Mouse (Mus musculus): ENCODE results near the gene Col5a3. TPM values are rescaled to one million over a fixed set of nuclear protein-coding genes. Genes with fewer than 3 reads are reported as not detected.

Col5a3 gene
- total and polyA plus RNA-seq, 2 experiments from 2014 or later: 0.40 to 3.7 TPM

DNA sequence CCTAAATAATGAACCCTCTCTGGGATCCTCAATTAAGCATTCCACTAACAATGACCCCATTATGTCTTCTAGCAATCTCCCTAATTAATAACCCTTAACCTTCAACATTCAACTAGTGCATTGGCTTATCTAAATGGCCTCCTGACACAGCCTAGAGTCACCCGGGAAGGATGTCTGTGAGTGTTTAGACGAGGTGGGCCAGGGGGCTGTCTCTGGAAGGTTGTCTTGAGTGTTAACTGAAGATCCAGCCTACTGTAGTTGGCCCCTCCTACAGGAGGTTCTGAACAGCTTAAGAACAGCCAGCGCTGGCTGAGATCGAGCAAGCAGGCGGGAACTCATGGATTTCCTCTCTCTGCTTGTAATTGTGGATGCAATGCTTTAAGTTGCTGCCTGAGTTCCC lies 9.2 kb downstream of the Col5a3 start:
- H3K27ac ChIP-seq (ENCODE audit: low read depth, low read length): no peak overlapping the region

GRCm38 (mm10) chr9:20805159-20805495 lies 9.7 kb downstream of the Col5a3 start:
- H3K36me3 ChIP-seq (ENCODE audit: insufficient read depth): no peaks in the 10 kb centered on the region
- 77% methylated on average over 3 of the region's 3 CpGs for WGBS
- DNase-seq (no peak), ATAC-seq (no peak)
- H3K4me2 ChIP-seq (ENCODE audit: low read depth): no peak overlapping the region
- H3K4me3 ChIP-seq (ENCODE audit: low read depth, low read length): no peak overlapping the region
- H3K4me1 ChIP-seq (ENCODE audit: insufficient read depth): no peaks in the 10 kb centered on the region
- H3K9me3 ChIP-seq (ENCODE audit: low read length): no peaks in the 10 kb centered on the region
- no peak overlapping the region for H3K9ac ChIP-seq
- no peaks in the 10 kb centered on the region for H3K27me3 ChIP-seq (ENCODE audit: insufficient read depth, low read length)
- H3K27ac ChIP-seq (ENCODE audit: low read depth, low read length): no peak overlapping the region
- TF ChIP-seq CTCF (IDR thresholded peaks at IDR 0.05; ENCODE audit: low read depth): no peak

More for the DNA sequence above, 9.2 kb downstream of the Col5a3 start:
- H3K9me3 ChIP-seq (ENCODE audit: low read length): no peaks in the 10 kb centered on the region
- TF ChIP-seq CTCF (IDR thresholded peaks at IDR 0.05; ENCODE audit: low read depth): no peak
- H3K4me2 ChIP-seq (ENCODE audit: low read depth): no peak overlapping the region
- ATAC-seq (no peak), DNase-seq (no peak)
- no peaks in the 10 kb centered on the region for H3K36me3 ChIP-seq (ENCODE audit: insufficient read depth)
- H3K9ac ChIP-seq: no peak overlapping the region
- WGBS: 27% methylated on average over 5 of the region's 5 CpGs
- H3K27me3 ChIP-seq (ENCODE audit: insufficient read depth, low read length): no peaks in the 10 kb centered on the region
- H3K4me3 ChIP-seq (ENCODE audit: low read depth, low read length): no peak overlapping the region
- H3K4me1 ChIP-seq (ENCODE audit: insufficient read depth): no peaks in the 10 kb centered on the region

DNA sequence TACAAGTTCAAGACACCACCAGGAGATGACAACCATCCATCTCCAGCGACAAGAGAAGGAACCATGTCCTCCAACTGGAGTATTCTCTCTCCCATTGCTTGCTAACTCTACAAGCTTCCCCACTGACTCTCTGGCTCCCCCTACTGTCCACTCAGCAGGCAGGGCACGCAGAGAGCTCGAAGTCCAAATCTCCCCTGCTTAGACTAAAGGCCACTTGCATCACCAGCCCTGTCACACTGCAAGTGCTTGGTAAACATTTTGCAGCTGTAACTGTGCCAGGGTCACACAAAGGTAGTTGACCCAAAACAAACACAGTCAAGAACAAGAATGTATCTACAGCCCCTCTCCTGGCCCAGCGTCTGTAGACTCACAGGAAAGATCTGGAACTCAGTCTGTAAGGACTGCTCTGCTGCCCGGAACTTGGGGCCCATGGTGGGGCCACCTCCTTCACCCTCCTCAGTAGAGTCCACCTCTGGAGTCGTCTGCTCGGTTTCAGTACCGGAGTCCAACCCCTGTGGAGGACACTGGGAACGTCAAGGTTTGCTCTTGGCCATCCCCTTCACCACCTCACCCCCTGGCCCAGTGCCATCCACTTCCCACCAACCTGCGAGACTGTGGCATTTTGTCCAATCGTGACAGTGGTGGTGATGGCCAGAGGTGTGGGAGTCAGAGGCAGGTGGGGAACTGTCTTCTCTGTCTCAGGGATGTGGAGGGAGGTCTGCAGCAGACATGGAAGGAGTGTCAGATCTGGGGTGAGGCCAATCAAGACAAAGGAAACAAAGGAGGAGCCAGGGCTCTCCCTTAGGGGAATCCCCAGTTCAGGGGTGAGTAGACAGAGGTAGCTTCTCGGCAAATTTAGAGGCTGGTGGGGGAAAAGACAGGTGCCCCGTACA lies 10.4 kb downstream of the Col5a3 start:
- DNase-seq (peak; percentile 22), ATAC-seq (no peak)
- no peaks in the 10 kb centered on the region for H3K27me3 ChIP-seq (ENCODE audit: insufficient read depth, low read length)
- no peaks in the 10 kb centered on the region for H3K4me1 ChIP-seq (ENCODE audit: insufficient read depth)
- no peak overlapping the region for H3K27ac ChIP-seq (ENCODE audit: low read depth, low read length)
- no peak overlapping the region for H3K9ac ChIP-seq
- no peak overlapping the region for H3K4me3 ChIP-seq (ENCODE audit: low read depth, low read length)
- no peaks in the 10 kb centered on the region for H3K9me3 ChIP-seq (ENCODE audit: low read length)
- no peak overlapping the region for H3K4me2 ChIP-seq (ENCODE audit: low read depth)
- 76% methylated on average over 13 of the region's 13 CpGs for WGBS
- no peaks in the 10 kb centered on the region for H3K36me3 ChIP-seq (ENCODE audit: insufficient read depth)
- peak; percentile 68 for TF ChIP-seq CTCF (IDR thresholded peaks at IDR 0.05; ENCODE audit: low read depth)

DNA sequence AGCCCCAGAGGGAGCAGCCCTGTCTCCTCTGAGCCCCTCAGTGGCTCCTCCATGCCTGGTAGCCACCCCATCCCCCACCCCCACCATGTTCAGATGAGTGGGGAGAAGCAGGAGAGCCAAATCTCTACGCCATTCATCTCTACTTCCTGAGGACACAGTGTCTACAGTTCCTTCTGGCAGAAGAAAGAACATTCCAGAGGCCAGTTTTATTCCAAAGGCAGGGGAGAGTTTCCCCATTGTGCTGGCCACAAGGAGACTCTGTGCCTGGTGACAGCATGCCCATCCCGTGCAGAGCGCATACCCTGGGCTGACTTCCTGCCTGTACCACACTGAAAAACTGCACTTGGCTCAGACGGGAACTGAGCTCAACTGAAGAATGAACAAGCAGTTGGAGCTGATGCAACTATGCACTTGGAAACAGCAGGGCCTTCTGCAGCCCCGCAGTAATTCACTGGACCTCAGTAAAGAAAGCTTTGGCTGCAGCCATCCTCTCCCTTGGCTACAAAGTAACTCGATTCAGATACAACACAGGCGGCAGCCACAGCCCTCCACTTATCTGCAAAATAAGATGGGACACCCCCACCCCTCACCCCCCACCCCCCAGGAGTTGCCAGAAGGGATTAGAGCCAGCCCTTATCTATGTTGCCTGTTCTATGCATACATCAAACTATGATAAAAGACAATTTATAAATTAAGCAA lies 20.6 kb downstream of the Col5a3 start:
- peak; percentile 96 for ATAC-seq

GRCm38 (mm10) chr9:20790345-20790744 lies 24.5 kb downstream of the Col5a3 start:
- no peak overlapping the region for H3K4me3 ChIP-seq (ENCODE audit: low read depth, low read length)
- no peaks in the 10 kb centered on the region for H3K27me3 ChIP-seq (ENCODE audit: insufficient read depth, low read length)
- H3K27ac ChIP-seq (ENCODE audit: low read depth, low read length): no peak overlapping the region
- H3K9ac ChIP-seq: no peak overlapping the region
- H3K4me1 ChIP-seq (ENCODE audit: insufficient read depth): no peaks in the 10 kb centered on the region
- no peaks in the 10 kb centered on the region for H3K9me3 ChIP-seq (ENCODE audit: low read length)
- ATAC-seq: no peak
- DNase-seq: no peak
- WGBS: 47% methylated on average over 3 of the region's 3 CpGs
- TF ChIP-seq CTCF (IDR thresholded peaks at IDR 0.05; ENCODE audit: low read depth): no peak
- no peaks in the 10 kb centered on the region for H3K36me3 ChIP-seq (ENCODE audit: insufficient read depth)
- no peak overlapping the region for H3K4me2 ChIP-seq (ENCODE audit: low read depth)

More for the DNA sequence above, 20.6 kb downstream of the Col5a3 start:
- 22% methylated on average over 7 of the region's 7 CpGs for WGBS
- no peaks in the 10 kb centered on the region for H3K36me3 ChIP-seq (ENCODE audit: insufficient read depth)
- no peak overlapping the region for H3K4me2 ChIP-seq (ENCODE audit: low read depth)
- H3K9me3 ChIP-seq (ENCODE audit: low read length): no peaks in the 10 kb centered on the region
- no peaks in the 10 kb centered on the region for H3K27me3 ChIP-seq (ENCODE audit: insufficient read depth, low read length)
- no peak for TF ChIP-seq CTCF (IDR thresholded peaks at IDR 0.05; ENCODE audit: low read depth)
- H3K4me3 ChIP-seq (ENCODE audit: low read depth, low read length): no peak overlapping the region
- H3K27ac ChIP-seq (ENCODE audit: low read depth, low read length): no peak overlapping the region
- peak; percentile 64 for DNase-seq
- H3K4me1 ChIP-seq (ENCODE audit: insufficient read depth): no peaks in the 10 kb centered on the region
- H3K9ac ChIP-seq: no peak overlapping the region

GRCm38 (mm10) chr9:20789651-20790050 lies 25.2 kb downstream of the Col5a3 start:
- DNase-seq (no peak), ATAC-seq (no peak)
- WGBS: 80% methylated on average over 3 of the region's 4 CpGs
- H3K4me3 ChIP-seq (ENCODE audit: low read depth, low read length): no peak overlapping the region
- no peaks in the 10 kb centered on the region for H3K9me3 ChIP-seq (ENCODE audit: low read length)
- no peak overlapping the region for H3K27ac ChIP-seq (ENCODE audit: low read depth, low read length)
- H3K4me1 ChIP-seq (ENCODE audit: insufficient read depth): no peaks in the 10 kb centered on the region
- no peak overlapping the region for H3K4me2 ChIP-seq (ENCODE audit: low read depth)
- no peak for TF ChIP-seq CTCF (IDR thresholded peaks at IDR 0.05; ENCODE audit: low read depth)
- no peak overlapping the region for H3K9ac ChIP-seq
- H3K27me3 ChIP-seq (ENCODE audit: insufficient read depth, low read length): no peaks in the 10 kb centered on the region
- no peaks in the 10 kb centered on the region for H3K36me3 ChIP-seq (ENCODE audit: insufficient read depth)

DNA sequence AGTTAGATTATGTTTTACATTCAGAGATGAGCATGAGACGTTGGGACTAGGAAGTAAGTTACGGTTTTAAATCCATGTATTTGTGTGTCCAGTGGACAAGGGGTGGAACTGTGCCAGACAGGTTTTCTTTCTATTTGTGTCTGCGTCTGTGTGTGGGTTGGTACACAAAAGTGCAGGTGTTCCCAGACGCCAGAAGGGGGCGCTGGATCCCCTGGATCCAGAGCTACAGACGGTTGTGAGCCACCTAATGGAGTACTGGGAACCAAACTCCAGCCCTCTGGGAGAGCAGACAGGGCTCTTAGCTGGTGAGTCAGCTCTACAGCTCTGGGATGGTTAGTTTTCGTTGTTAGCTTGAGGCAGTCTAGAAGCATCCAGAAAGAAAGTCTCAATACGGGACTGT lies 26.9 kb downstream of the Col5a3 start:
- WGBS: 77% methylated on average over 8 of the region's 8 CpGs

More for the DNA sequence above, 26.9 kb downstream of the Col5a3 start:
- DNase-seq: no peak
- H3K4me2 ChIP-seq (ENCODE audit: low read depth): no peak overlapping the region
- H3K4me3 ChIP-seq (ENCODE audit: low read depth, low read length): no peak overlapping the region
- ATAC-seq: no peak
- H3K27ac ChIP-seq (ENCODE audit: low read depth, low read length): no peak overlapping the region
- H3K27me3 ChIP-seq (ENCODE audit: insufficient read depth, low read length): no peaks in the 10 kb centered on the region
- H3K9ac ChIP-seq: no peak overlapping the region
- no peaks in the 10 kb centered on the region for H3K4me1 ChIP-seq (ENCODE audit: insufficient read depth)
- H3K9me3 ChIP-seq (ENCODE audit: low read length): peaks cover under 1% of the 10 kb centered on the region; the same call in 1 of the 2 replicates
- TF ChIP-seq CTCF (IDR thresholded peaks at IDR 0.05; ENCODE audit: low read depth): no peak
- no peaks in the 10 kb centered on the region for H3K36me3 ChIP-seq (ENCODE audit: insufficient read depth)
